In the genomic region with DNA sequence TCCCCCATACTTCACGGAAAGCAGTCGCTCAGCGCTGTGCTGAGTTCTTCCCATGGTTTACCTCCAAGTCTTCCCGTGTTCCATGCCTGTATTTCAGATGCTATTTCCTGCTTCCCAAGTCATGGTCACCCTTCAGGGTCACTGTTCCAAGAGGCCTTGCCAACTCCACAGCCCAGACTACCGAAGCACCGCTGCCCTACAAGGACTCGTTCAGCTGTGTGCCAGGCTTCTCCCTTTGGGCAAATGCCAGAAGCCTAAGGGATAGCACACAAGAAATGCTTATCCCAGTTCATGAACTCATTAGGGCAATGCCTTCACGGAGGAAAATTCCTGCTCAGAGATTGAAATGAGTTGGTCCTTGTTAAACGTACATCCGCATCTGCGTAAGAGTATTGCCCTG, we compare ENCODE assay signal across 16 mouse cellular contexts. TPM values are rescaled to one million over a fixed set of nuclear protein-coding genes. Genes with fewer than 3 reads are reported as not detected.
DNase-seq lines count a peak whose midpoint lies in the region; ATAC-seq and TF ChIP-seq lines count a peak whose summit lies in the region.
"Had no signal": no experiment of that assay in that cellular context is flagged by ENCODE, and none has a peak within 500 bp of the region (broad histone marks: within the 10 kb centered on the region; RNA-seq: fewer than 3 reads in every experiment).

No protein-coding gene starts in this region.

- TF ChIP-seq EP300 in heart, postnatal 0 days (IDR thresholded peaks at IDR 0.05; ENCODE audit: low read depth) = no peak

- H3K27me3 ChIP-seq in hindbrain, postnatal 0 days (ENCODE audit: insufficient read depth, low read length) = no peaks in the 10 kb centered on the region
- no peaks in the 10 kb centered on the region for H3K27me3 ChIP-seq in hindbrain, embryonic 13.5 days
- no peaks in the 10 kb centered on the region for H3K27me3 ChIP-seq in heart, postnatal 0 days (ENCODE audit: control insufficient read depth, insufficient read depth, low read length)
- no peaks in the 10 kb centered on the region for H3K27me3 ChIP-seq in stomach, embryonic 14.5 days (ENCODE audit: control insufficient read depth, insufficient read depth, low read length)
- H3K27me3 ChIP-seq: midbrain, embryonic 15.5 days; Patski had no signal

- H3K9me3 ChIP-seq in hindbrain, postnatal 0 days (ENCODE audit: low read length) = no peaks in the 10 kb centered on the region
- no peaks in the 10 kb centered on the region for H3K9me3 ChIP-seq in hindbrain, embryonic 13.5 days
- no peaks in the 10 kb centered on the region for H3K9me3 ChIP-seq in heart, postnatal 0 days (replicated peaks; ENCODE audit: control insufficient read depth, low read length)
- H3K9me3 ChIP-seq in stomach, embryonic 14.5 days (ENCODE audit: control insufficient read depth, low read depth, low read length) = no peaks in the 10 kb centered on the region
- H3K9me3 ChIP-seq: midbrain, embryonic 15.5 days had no signal

- H3K4me1 ChIP-seq in hindbrain, postnatal 0 days (ENCODE audit: insufficient read depth, low read length) = no peaks in the 10 kb centered on the region
- no peaks in the 10 kb centered on the region for H3K4me1 ChIP-seq in hindbrain, embryonic 13.5 days (replicated peaks)
- H3K4me1 ChIP-seq in heart, postnatal 0 days (ENCODE audit: control insufficient read depth, insufficient read depth) = no peaks in the 10 kb centered on the region
- no peaks in the 10 kb centered on the region for H3K4me1 ChIP-seq in stomach, embryonic 14.5 days (ENCODE audit: control insufficient read depth, insufficient read depth, low read length)
- H3K4me1 ChIP-seq: midbrain, embryonic 15.5 days had no signal

- peak; percentile 46 for DNase-seq in hindbrain, postnatal 0 days (ENCODE audit: low spot score)
- peak; percentile 72 for DNase-seq in adrenal gland, postnatal 14 days
- DNase-seq in heart, postnatal 0 days (ENCODE audit: low spot score) = peak; percentile 78
- DNase-seq in left cerebral cortex, postnatal 14 days (ENCODE audit: low spot score in 2 of 2) = no peak
- no peak for DNase-seq in thymus, postnatal 36 days
- no peak for DNase-seq in gastrocnemius, postnatal 4 days (ENCODE audit: low spot score in 2 of 2)
- DNase-seq: cerebellum, postnatal 36 days; kidney, postnatal 25 days; left cerebral cortex, postnatal 4 days; thymus, postnatal 4 days had no signal

- H3K4me3 ChIP-seq in hindbrain, postnatal 0 days (ENCODE audit: low read length) = no peak overlapping the region
- no peak overlapping the region for H3K4me3 ChIP-seq in hindbrain, embryonic 13.5 days
- H3K4me3 ChIP-seq in heart, postnatal 0 days (ENCODE audit: low read depth, low read length) = peak overlapping the region; percentile 22; the same call in 1 of the 2 replicates
- no peak overlapping the region for H3K4me3 ChIP-seq in stomach, embryonic 14.5 days (ENCODE audit: low read depth, low read length)
- H3K4me3 ChIP-seq: midbrain, embryonic 15.5 days had no signal

- no peaks in the 10 kb centered on the region for H3K36me3 ChIP-seq in hindbrain, postnatal 0 days (ENCODE audit: insufficient read depth, low read length)
- no peaks in the 10 kb centered on the region; the same call in 1 of the 2 replicates for H3K36me3 ChIP-seq in hindbrain, embryonic 13.5 days
- H3K36me3 ChIP-seq in heart, postnatal 0 days (replicated peaks; ENCODE audit: control insufficient read depth, insufficient read depth, low read length) = peaks cover 23% of the 10 kb centered on the region
- H3K36me3 ChIP-seq in stomach, embryonic 14.5 days (ENCODE audit: control insufficient read depth, insufficient read depth, low read length) = 0 out of 2 replicates have a peak, but pooled peaks cover 4% of the 10 kb centered on the region
- H3K36me3 ChIP-seq: midbrain, embryonic 15.5 days had no signal

- TF ChIP-seq CTCF in hindbrain, postnatal 0 days (IDR thresholded peaks at IDR 0.05; ENCODE audit: low read depth) = no peak
- no peak for TF ChIP-seq CTCF in heart, postnatal 0 days (IDR thresholded peaks at IDR 0.05; ENCODE audit: low read depth)

- no peak overlapping the region for H3K4me2 ChIP-seq in hindbrain, postnatal 0 days (ENCODE audit: low read depth, low read length)
- H3K4me2 ChIP-seq in hindbrain, embryonic 13.5 days = no peak overlapping the region
- peak overlapping the region; percentile 47 for H3K4me2 ChIP-seq in heart, postnatal 0 days (ENCODE audit: low read depth, low read length)
- no peak overlapping the region for H3K4me2 ChIP-seq in stomach, embryonic 14.5 days (replicated peaks; ENCODE audit: low read depth, low read length)
- H3K4me2 ChIP-seq: hindbrain, embryonic 14.5 days; midbrain, embryonic 15.5 days had no signal

- H3K27ac ChIP-seq in hindbrain, postnatal 0 days = no peak overlapping the region
- no peak overlapping the region for H3K27ac ChIP-seq in hindbrain, embryonic 13.5 days
- peak overlapping the region; percentile 98 for H3K27ac ChIP-seq in heart, postnatal 0 days (ENCODE audit: low read depth)
- H3K27ac ChIP-seq in stomach, embryonic 14.5 days (ENCODE audit: low read length) = peak overlapping the region; percentile 69
- H3K27ac ChIP-seq: hindbrain, embryonic 14.5 days; midbrain, embryonic 15.5 days had no signal

- ATAC-seq in hindbrain, postnatal 0 days = no peak; the same call in 1 of the 2 replicates
- ATAC-seq in hindbrain, embryonic 13.5 days (ENCODE audit: low FRiP score) = no peak
- peak; percentile 87 for ATAC-seq in heart, postnatal 0 days (ENCODE audit: insufficient read depth, low read depth)
- no peak for ATAC-seq in stomach, embryonic 14.5 days (ENCODE audit: insufficient number of reproducible peaks, insufficient read depth, low FRiP score, low read depth)
- ATAC-seq: lung, postnatal 0 days; midbrain, embryonic 15.5 days; Patski had no signal

- 60% methylated on average over 11 of the region's 11 CpGs for WGBS in hindbrain, postnatal 0 days
- WGBS in hindbrain, embryonic 13.5 days = 88% methylated on average over 11 of the region's 11 CpGs
- WGBS in heart, postnatal 0 days = 54% methylated on average over 11 of the region's 11 CpGs
- WGBS in stomach, embryonic 14.5 days = 87% methylated on average over 11 of the region's 11 CpGs

- H3K9ac ChIP-seq in hindbrain, postnatal 0 days (replicated peaks; ENCODE audit: low read length) = no peak overlapping the region
- H3K9ac ChIP-seq in hindbrain, embryonic 13.5 days = no peak overlapping the region
- H3K9ac ChIP-seq in heart, postnatal 0 days (replicated peaks; ENCODE audit: low read depth, low read length) = peak overlapping the region; percentile 53; the same call in 1 of the 2 replicates
- no peak overlapping the region for H3K9ac ChIP-seq in stomach, embryonic 14.5 days (replicated peaks; ENCODE audit: low read depth, low read length)
- H3K9ac ChIP-seq: hindbrain, embryonic 14.5 days; midbrain, embryonic 15.5 days had no signal

- intact Hi-C loops in left cerebral cortex, postnatal 14 days (cut with DNase I) = no loop called here

RNA-seq across cellular contexts. Expression of a gene that starts 47.0 kb away (rescaled TPM):
- total RNA-seq in hindbrain, postnatal 0 days (2014; rRNA removed) = 1.3 and 3.4 TPM in 2 replicates
- 1.1 and 1.3 TPM in 2 replicates for polyA plus RNA-seq in hindbrain, postnatal 0 days (2015; fragmentation: Nextera tagmentation; extraction: Ambion mirVana)
- 1.1 and 1.7 TPM in 2 replicates for polyA plus RNA-seq in hindbrain, embryonic 13.5 days (2015; fragmentation: Nextera tagmentation; extraction: Ambion mirVana)
- 3.9 and 4.8 TPM in 2 replicates for total RNA-seq in adrenal gland, postnatal 14 days (2021)
- total RNA-seq in heart, postnatal 0 days (2014; rRNA removed; ENCODE audit: low replicate concordance) = 1.8 and 4.8 TPM in 2 replicates
- polyA plus RNA-seq in heart, postnatal 0 days (2015; fragmentation: Nextera tagmentation; extraction: Ambion mirVana) = 0.79 and 0.86 TPM in 2 replicates
- polyA plus RNA-seq in stomach, embryonic 14.5 days (2014; fragmentation: Nextera tagmentation; extraction: Ambion mirVana) = 11.6 and 13.9 TPM in 2 replicates
- total RNA-seq in left cerebral cortex, postnatal 14 days (2021) = under 1 TPM; 0.46 to 0.59 TPM
- 1 to 10 TPM; 4.2 to 5.4 TPM for total RNA-seq in gastrocnemius, postnatal 4 days (2021)

Comparison
In these comparisons a context has a peak if more than half of its experiments do, and no peak if none do; other contexts are left out.
1. DNase-seq: peak in hindbrain, postnatal 0 days (single experiment), adrenal gland, postnatal 14 days (single experiment) and heart, postnatal 0 days (single experiment); none in left cerebral cortex, postnatal 14 days (0 of 2), thymus, postnatal 36 days (0 of 2) and gastrocnemius, postnatal 4 days (0 of 2).
2. H3K27ac ChIP-seq: peak in heart, postnatal 0 days (single experiment) and stomach, embryonic 14.5 days (single experiment); none in hindbrain, postnatal 0 days (single experiment) and hindbrain, embryonic 13.5 days (single experiment).